Mouse (Mus musculus): ENCODE measurements around the gene 1110051M20Rik. TPM values are rescaled to one million over a fixed set of nuclear protein-coding genes. Genes with fewer than 3 reads are reported as not detected.

Gene 1110051M20Rik
- 1 to 10 TPM; 3.9 to 5.3 TPM for total RNA-seq (2023)

GRCm38 (mm10) chr2:91444286-91444892, at the start of gene 1110051M20Rik:
Gene 1110051M20Rik (minus strand): TSS chr2:91444704.

GRCm38 (mm10) chr2:91457259-91457655, 12.8 kb upstream of the 1110051M20Rik start, which contains the start of gene Lrp4:
Gene Lrp4 (plus strand): TSS chr2:91457511.

GRCm38 (mm10) chr2:91264711-91265681, 179.5 kb downstream of the 1110051M20Rik start, which contains the start of gene Arfgap2:
Gene Arfgap2 (plus strand): TSS chr2:91264974.

GRCm38 (mm10) chr2:91255661-91256150, 188.8 kb downstream of the 1110051M20Rik start, which contains the start of gene Pacsin3:
Gene Pacsin3 (plus strand): TSS chr2:91255954.

GRCm38 (mm10) chr2:91236601-91237510, 207.6 kb downstream of the 1110051M20Rik start, which contains the start of gene Ddb2:
Gene Ddb2 (minus strand): TSS chr2:91236982.

Other genes starting within 250 kb of the 1110051M20Rik start
- gene Nr1h3, start 241.9 kb downstream of the 1110051M20Rik start, total RNA-seq (2023): 1 to 10 TPM in 1 of 2 experiments, under 1 TPM in 1; 0.75 to 1.4 TPM
- gene Acp2, start 241.8 kb downstream of the 1110051M20Rik start, total RNA-seq (2023): 10 to 100 TPM; 12.6 to 16.1 TPM
- gene Ddb2, start 207.7 kb downstream of the 1110051M20Rik start, total RNA-seq (2023): 10 to 100 TPM; 11.9 TPM
- under 1 TPM in 1 of 2 experiments, not detected in 1; 0.92 TPM for gene Pacsin3, start 188.8 kb downstream of the 1110051M20Rik start, total RNA-seq (2023)
- gene Arfgap2, start 179.7 kb downstream of the 1110051M20Rik start, total RNA-seq (2023): 10 to 100 TPM; 63.1 to 74.2 TPM
- gene Lrp4, start 12.8 kb upstream of the 1110051M20Rik start, total RNA-seq (2023): 1 to 10 TPM; 4.9 to 6.4 TPM
- gene Ckap5, start 82.1 kb upstream of the 1110051M20Rik start, total RNA-seq (2023): 10 to 100 TPM; 63.5 to 63.7 TPM
- under 1 TPM in 1 of 2 experiments, not detected in 1; 0.20 TPM for gene F2, start 191.7 kb upstream of the 1110051M20Rik start, total RNA-seq (2023)
- gene Zfp408, start 205.1 kb upstream of the 1110051M20Rik start, total RNA-seq (2023): 10 to 100 TPM; 16.9 to 17.3 TPM
- 10 to 100 TPM; 79.8 to 83.2 TPM for gene Arhgap1, start 205.2 kb upstream of the 1110051M20Rik start, total RNA-seq (2023)